Mouse (Mus musculus): ENCODE measurements around the gene Mlip. TPM values are rescaled to one million over a fixed set of nuclear protein-coding genes. Genes with fewer than 3 reads are reported as not detected.

Gene Mlip
- polyA plus RNA-seq, 1 experiment from 2014 or later: 0.50 TPM

- no peak for ATAC-seq (ENCODE audit: insufficient read depth)
- H3K27ac ChIP-seq (replicated peaks): no peak overlapping the region
- WGBS (ENCODE audit: insufficient replicate concordance): 56% methylated on average over 9 of the region's 9 CpGs
- H3K4me3 ChIP-seq (replicated peaks): no peak overlapping the region
- no peaks in the 10 kb centered on the region for H3K9me3 ChIP-seq (replicated peaks)
- no peaks in the 10 kb centered on the region for H3K36me3 ChIP-seq (replicated peaks)
- H3K9ac ChIP-seq: no peak overlapping the region
- H3K27me3 ChIP-seq: no peaks in the 10 kb centered on the region
- no peaks in the 10 kb centered on the region for H3K4me1 ChIP-seq (replicated peaks)
- no peak overlapping the region for H3K4me2 ChIP-seq
Observed at GRCm38 (mm10) chr9:77054426-77055193, 298.2 kb downstream of the Mlip start.

Other genes with a start within 250 kb of the Mlip start
- 2.6 and 2.9 TPM in 2 replicates for gene Lrrc1, start 191.9 kb upstream of the Mlip start, polyA plus RNA-seq (2015; fragmentation: Nextera tagmentation; extraction: Ambion mirVana)

Measured in liver, embryonic 15.5 days (tissue).